Mouse (Mus musculus) forelimb bud, embryonic 11.5 days (tissue): ENCODE data around the gene Gm21094.
"Not testable (repeated sequence)": the region's sequence is repeated elsewhere in the genome, so short reads cannot be mapped to it uniquely, and the experiment has no call there.

Source experiments
- DNase-seq: peaks from one replicate; pipeline ENCODE4 v3.0.0-alpha.2; 2012; ENCODE audit warnings: low read depth, low spot score

Gm21094 gene

DNA sequence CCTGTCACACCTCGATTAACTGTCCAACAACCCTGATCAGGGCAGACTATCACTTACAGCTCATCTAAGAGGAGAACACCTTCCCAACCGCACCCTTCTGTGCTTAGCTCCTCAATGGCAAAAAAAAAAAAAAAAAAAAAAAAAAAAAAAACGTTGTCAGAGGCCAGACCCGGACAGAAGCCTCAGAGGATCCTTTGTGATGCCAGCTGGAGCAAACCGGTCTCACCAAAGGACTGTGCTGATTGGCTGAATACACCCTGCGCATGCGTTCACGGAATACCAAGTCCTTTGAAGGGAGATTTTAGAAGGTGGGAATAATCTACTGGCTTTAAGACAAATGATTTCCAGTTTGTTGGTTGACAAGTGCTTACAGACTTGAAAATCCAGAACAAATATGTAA is at the start of gene Gm21094:
Gm21094 (minus strand) TSS at position 101 of the 400 bp plus-strand sequence.
- not testable (repeated sequence) for DNase-seq
